Mouse (Mus musculus): ENCODE results near the gene Plekhg3. TPM values are rescaled to one million over a fixed set of nuclear protein-coding genes. Genes with fewer than 3 reads are reported as not detected.

Gene Plekhg3
- polyA plus RNA-seq, 1 experiment from 2014 or later: 6.3 TPM

GRCm38 (mm10) chr12:76496324-76496723 is 34.4 kb upstream of the Plekhg3 start:
- 22% methylated on average over 12 of the region's 12 CpGs for WGBS
- Histone ChIP-seq H3K27ac (replicated peaks; ENCODE audit: low read depth, low read length) (no peak overlapping the region), H3K9ac (ENCODE audit: low read depth, low read length) (no peak overlapping the region), H3K4me1 (ENCODE audit: control insufficient read depth, insufficient read depth, low read length) (no peaks in the 10 kb centered on the region), H3K9me3 (ENCODE audit: control insufficient read depth, low read length) (no peaks in the 10 kb centered on the region), H3K4me3 (ENCODE audit: low read depth, low read length) (no peak overlapping the region), H3K36me3 (ENCODE audit: control insufficient read depth, insufficient read depth, low read length) (no peaks in the 10 kb centered on the region), H3K4me2 (ENCODE audit: low read depth, low read length) (no peak overlapping the region), H3K27me3 (replicated peaks; ENCODE audit: control insufficient read depth, insufficient read depth, low read length) (no peaks in the 10 kb centered on the region; the same call in 1 of the 2 replicates)
- ATAC-seq (ENCODE audit: low read depth) (0 out of 2 replicates have a peak, but pooled peaks have one; percentile 15), DNase-seq (ENCODE audit: low spot score) (peak; percentile 77)

- Histone ChIP-seq H3K36me3 (ENCODE audit: control insufficient read depth, insufficient read depth, low read length) (no peaks in the 10 kb centered on the region), H3K4me3 (ENCODE audit: low read depth, low read length) (no peak overlapping the region), H3K27me3 (replicated peaks; ENCODE audit: control insufficient read depth, insufficient read depth, low read length) (no peaks in the 10 kb centered on the region; the same call in 1 of the 2 replicates), H3K4me1 (ENCODE audit: control insufficient read depth, insufficient read depth, low read length) (no peaks in the 10 kb centered on the region), H3K9ac (ENCODE audit: low read depth, low read length) (no peak overlapping the region), H3K27ac (replicated peaks; ENCODE audit: low read depth, low read length) (no peak overlapping the region), H3K4me2 (ENCODE audit: low read depth, low read length) (no peak overlapping the region), H3K9me3 (ENCODE audit: control insufficient read depth, low read length) (no peaks in the 10 kb centered on the region)
- 84% methylated on average over 9 of the region's 9 CpGs for WGBS
- no peak for DNase-seq (ENCODE audit: low spot score)
- no peak for ATAC-seq (ENCODE audit: low read depth)
Measured at GRCm38 (mm10) chr12:76499276-76499675, 31.4 kb upstream of the Plekhg3 start.

- no peaks in the 10 kb centered on the region for H3K4me1 ChIP-seq (ENCODE audit: control insufficient read depth, insufficient read depth, low read length)
- 80% methylated on average over 6 of the region's 6 CpGs for WGBS
- H3K4me2 ChIP-seq (ENCODE audit: low read depth, low read length): no peak overlapping the region
- ATAC-seq (ENCODE audit: low read depth): no peak
- no peak overlapping the region for H3K9ac ChIP-seq (ENCODE audit: low read depth, low read length)
- no peaks in the 10 kb centered on the region for H3K9me3 ChIP-seq (ENCODE audit: control insufficient read depth, low read length)
- no peak overlapping the region for H3K4me3 ChIP-seq (ENCODE audit: low read depth, low read length)
- no peaks in the 10 kb centered on the region for H3K36me3 ChIP-seq (ENCODE audit: control insufficient read depth, insufficient read depth, low read length)
- H3K27ac ChIP-seq (replicated peaks; ENCODE audit: low read depth, low read length): no peak overlapping the region
- H3K27me3 ChIP-seq (replicated peaks; ENCODE audit: control insufficient read depth, insufficient read depth, low read length): no peaks in the 10 kb centered on the region; the same call in 1 of the 2 replicates
- DNase-seq (ENCODE audit: low spot score): no peak
Measured at GRCm38 (mm10) chr12:76500055-76500454, 30.6 kb upstream of the Plekhg3 start.

- Histone ChIP-seq H3K27me3 (replicated peaks; ENCODE audit: control insufficient read depth, insufficient read depth, low read length) (no peaks in the 10 kb centered on the region), H3K4me2 (ENCODE audit: low read depth, low read length) (no peak overlapping the region), H3K4me3 (ENCODE audit: low read depth, low read length) (no peak overlapping the region), H3K27ac (replicated peaks; ENCODE audit: low read depth, low read length) (no peak overlapping the region), H3K4me1 (ENCODE audit: control insufficient read depth, insufficient read depth, low read length) (no peaks in the 10 kb centered on the region), H3K36me3 (ENCODE audit: control insufficient read depth, insufficient read depth, low read length) (no peaks in the 10 kb centered on the region), H3K9ac (ENCODE audit: low read depth, low read length) (no peak overlapping the region), H3K9me3 (ENCODE audit: control insufficient read depth, low read length) (no peaks in the 10 kb centered on the region)
- 77% methylated on average over 3 of the region's 3 CpGs for WGBS
- DNase-seq (ENCODE audit: low spot score) (no peak), ATAC-seq (ENCODE audit: low read depth) (no peak)
Measured at GRCm38 (mm10) chr12:76500896-76501295, 29.8 kb upstream of the Plekhg3 start.

GRCm38 (mm10) chr12:76502981-76503380 is 27.7 kb upstream of the Plekhg3 start:
- Histone ChIP-seq H3K27me3 (replicated peaks; ENCODE audit: control insufficient read depth, insufficient read depth, low read length) (no peaks in the 10 kb centered on the region), H3K36me3 (ENCODE audit: control insufficient read depth, insufficient read depth, low read length) (no peaks in the 10 kb centered on the region), H3K4me2 (ENCODE audit: low read depth, low read length) (no peak overlapping the region), H3K9ac (ENCODE audit: low read depth, low read length) (no peak overlapping the region), H3K27ac (replicated peaks; ENCODE audit: low read depth, low read length) (no peak overlapping the region), H3K9me3 (ENCODE audit: control insufficient read depth, low read length) (no peaks in the 10 kb centered on the region), H3K4me3 (ENCODE audit: low read depth, low read length) (no peak overlapping the region), H3K4me1 (ENCODE audit: control insufficient read depth, insufficient read depth, low read length) (peaks cover 11% of the 10 kb centered on the region; the same call in 1 of the 2 replicates)
- peak; percentile 67; the same call in 1 of the 2 replicates for ATAC-seq (ENCODE audit: low read depth)
- peak; percentile 77 for DNase-seq (ENCODE audit: low spot score)
- 57% methylated on average over 5 of the region's 5 CpGs for WGBS

GRCm38 (mm10) chr12:76506522-76506921 is 24.2 kb upstream of the Plekhg3 start:
- H3K36me3 ChIP-seq (ENCODE audit: control insufficient read depth, insufficient read depth, low read length): no peaks in the 10 kb centered on the region
- peak overlapping the region; percentile 22; the same call in 1 of the 2 replicates for H3K9ac ChIP-seq (ENCODE audit: low read depth, low read length)
- ATAC-seq (ENCODE audit: low read depth) (peak; percentile 66), DNase-seq (ENCODE audit: low spot score) (peak; percentile 52)
- peaks cover 11% of the 10 kb centered on the region; the same call in 1 of the 2 replicates for H3K4me1 ChIP-seq (ENCODE audit: control insufficient read depth, insufficient read depth, low read length)
- 41% methylated on average over 2 of the region's 2 CpGs for WGBS
- no peak overlapping the region for H3K4me2 ChIP-seq (ENCODE audit: low read depth, low read length)
- H3K27me3 ChIP-seq (replicated peaks; ENCODE audit: control insufficient read depth, insufficient read depth, low read length): no peaks in the 10 kb centered on the region
- no peaks in the 10 kb centered on the region for H3K9me3 ChIP-seq (ENCODE audit: control insufficient read depth, low read length)
- H3K4me3 ChIP-seq (ENCODE audit: low read depth, low read length): no peak overlapping the region
- peak overlapping the region; percentile 28; the same call in 1 of the 2 replicates for H3K27ac ChIP-seq (replicated peaks; ENCODE audit: low read depth, low read length)

- H3K4me3 ChIP-seq (ENCODE audit: low read depth, low read length): no peak overlapping the region
- DNase-seq (ENCODE audit: low spot score) (peak; percentile 39), ATAC-seq (ENCODE audit: low read depth) (no peak)
- H3K27me3 ChIP-seq (replicated peaks; ENCODE audit: control insufficient read depth, insufficient read depth, low read length): no peaks in the 10 kb centered on the region
- H3K27ac ChIP-seq (replicated peaks; ENCODE audit: low read depth, low read length): no peak overlapping the region
- H3K9me3 ChIP-seq (ENCODE audit: control insufficient read depth, low read length): no peaks in the 10 kb centered on the region
- no peak overlapping the region for H3K4me2 ChIP-seq (ENCODE audit: low read depth, low read length)
- WGBS: 47% methylated on average over 5 of the region's 5 CpGs
- no peak overlapping the region for H3K9ac ChIP-seq (ENCODE audit: low read depth, low read length)
- no peaks in the 10 kb centered on the region for H3K36me3 ChIP-seq (ENCODE audit: control insufficient read depth, insufficient read depth, low read length)
- peaks cover 11% of the 10 kb centered on the region; the same call in 1 of the 2 replicates for H3K4me1 ChIP-seq (ENCODE audit: control insufficient read depth, insufficient read depth, low read length)
Measured at GRCm38 (mm10) chr12:76507791-76508190, 22.9 kb upstream of the Plekhg3 start.

- H3K4me2 ChIP-seq (ENCODE audit: low read depth, low read length): no peak overlapping the region
- no peaks in the 10 kb centered on the region for H3K27me3 ChIP-seq (replicated peaks; ENCODE audit: control insufficient read depth, insufficient read depth, low read length)
- WGBS: 68% methylated on average over 7 of the region's 7 CpGs
- H3K27ac ChIP-seq (replicated peaks; ENCODE audit: low read depth, low read length): no peak overlapping the region
- peak; percentile 48 for DNase-seq (ENCODE audit: low spot score)
- H3K9me3 ChIP-seq (ENCODE audit: control insufficient read depth, low read length): no peaks in the 10 kb centered on the region
- no peak overlapping the region for H3K9ac ChIP-seq (ENCODE audit: low read depth, low read length)
- H3K4me1 ChIP-seq (ENCODE audit: control insufficient read depth, insufficient read depth, low read length): peaks cover 11% of the 10 kb centered on the region; the same call in 1 of the 2 replicates
- no peaks in the 10 kb centered on the region for H3K36me3 ChIP-seq (ENCODE audit: control insufficient read depth, insufficient read depth, low read length)
- no peak overlapping the region for H3K4me3 ChIP-seq (ENCODE audit: low read depth, low read length)
- ATAC-seq (ENCODE audit: low read depth): no peak
Measured at GRCm38 (mm10) chr12:76508909-76509440, 21.7 kb upstream of the Plekhg3 start.

- H3K36me3 ChIP-seq (ENCODE audit: control insufficient read depth, insufficient read depth, low read length): no peaks in the 10 kb centered on the region
- no peak overlapping the region for H3K27ac ChIP-seq (replicated peaks; ENCODE audit: low read depth, low read length)
- no peak overlapping the region for H3K9ac ChIP-seq (ENCODE audit: low read depth, low read length)
- ATAC-seq (ENCODE audit: low read depth) (no peak), DNase-seq (ENCODE audit: low spot score) (no peak)
- 62% methylated on average over 1 of the region's 1 CpGs for WGBS
- no peaks in the 10 kb centered on the region for H3K4me1 ChIP-seq (ENCODE audit: control insufficient read depth, insufficient read depth, low read length)
- H3K9me3 ChIP-seq (ENCODE audit: control insufficient read depth, low read length): no peaks in the 10 kb centered on the region
- H3K4me2 ChIP-seq (ENCODE audit: low read depth, low read length): no peak overlapping the region
- no peaks in the 10 kb centered on the region for H3K27me3 ChIP-seq (replicated peaks; ENCODE audit: control insufficient read depth, insufficient read depth, low read length)
- no peak overlapping the region for H3K4me3 ChIP-seq (ENCODE audit: low read depth, low read length)
Measured at GRCm38 (mm10) chr12:76512731-76513130, 18.0 kb upstream of the Plekhg3 start.

Measured in embryonic facial prominence, embryonic 14.5 days (tissue).